Mouse (Mus musculus) lung, embryonic 15.5 days (tissue): Measurements from ENCODE around the gene Gtdc1. TPM values are rescaled to one million over a fixed set of nuclear protein-coding genes. Genes with fewer than 3 reads are reported as not detected.
A peak's percentile ranks its signal among the peaks of the same experiment; 100 is the strongest.

ENCODE experiments used
- ATAC-seq: fragments of 200-750 bp; cut with Nextera tagmentation; 2 replicates; pipeline ENCODE4 v1.8.0; 2017; ENCODE audit warnings: moderate number of reproducible peaks, borderline replicate concordance; ENCODE audit not compliant: low FRiP score, low TSS enrichment; ENCODE audit errors: extremely low read depth
- H3K27ac ChIP-seq: fragments of 300-500 bp; sonication (generic); 2 replicates; pipeline ENCODE4 v1.5.1; 2015; ENCODE audit warnings: moderate library complexity, mild to moderate bottlenecking, inconsistent platforms
- H3K27me3 ChIP-seq: fragments of 300-500 bp; sonication (generic); 2 replicates; pipeline ENCODE4 v1.6.1; 2015; ENCODE audit warnings: inconsistent platforms
- H3K36me3 ChIP-seq: fragments of 300-500 bp; sonication (generic); 2 replicates; pipeline ENCODE4 v1.6.1; 2015; ENCODE audit warnings: inconsistent platforms
- H3K4me1 ChIP-seq: fragments of 300-500 bp; sonication (generic); 2 replicates; pipeline ENCODE4 v1.6.1; 2015; ENCODE audit warnings: inconsistent platforms
- H3K4me2 ChIP-seq: fragments of 300-500 bp; sonication (generic); 2 replicates; pipeline ENCODE4 v1.6.1; 2015; ENCODE audit warnings: inconsistent platforms, mild to moderate bottlenecking, moderate library complexity
- H3K4me3 ChIP-seq: fragments of 300-500 bp; sonication (generic); 2 replicates; pipeline ENCODE4 v1.5.1; 2015; ENCODE audit warnings: mild to moderate bottlenecking, inconsistent platforms
- H3K9ac ChIP-seq: fragments of 300-500 bp; sonication (generic); 2 replicates; pipeline ENCODE4 v1.6.1; 2015; ENCODE audit warnings: inconsistent platforms
- H3K9me3 ChIP-seq: fragments of 300-500 bp; sonication (generic); 2 replicates; pipeline ENCODE4 v1.6.1; 2016; ENCODE audit warnings: inconsistent platforms
- WGBS: fragments of 180-500 bp; shearing (Covaris S2); methylation state at CpG from one replicate; pipeline ENCODE4 v1.1.7; 2015; 5-methylcytosine and 5-hydroxymethylcytosine counted together
- polyA plus RNA-seq: library from polyadenylated mRNA; unstranded; fragments of >200 nt; fragmentation: Nextera tagmentation; extraction: Ambion mirVana; gene quantifications from 2 replicates; pipeline ENCODE4 v1.2.1, GENCODE M21; 2015

Gtdc1 gene
- polyA plus RNA-seq, 1 experiment from 2014 or later = 13.1 TPM

- Histone ChIP-seq H3K4me1 (0 out of 2 replicates have a peak, but pooled peaks cover 6% of the 10 kb centered on the region), H3K9ac (peak overlapping the region; percentile 19; the same call in 1 of the 2 replicates), H3K36me3 (no peaks in the 10 kb centered on the region), H3K9me3 (no peaks in the 10 kb centered on the region), H3K4me2 (peak overlapping the region; percentile 15; the same call in 1 of the 2 replicates), H3K4me3 (no peak overlapping the region), H3K27ac (peak overlapping the region; percentile 92), H3K27me3 (no peaks in the 10 kb centered on the region)
- ATAC-seq = peak; percentile 41; the same call in 1 of the 2 replicates
- 40% methylated on average over 9 of the region's 9 CpGs for WGBS
Observed at GRCm38 (mm10) chr2:44571156-44571555, 356.3 kb downstream of the Gtdc1 start.

DNA sequence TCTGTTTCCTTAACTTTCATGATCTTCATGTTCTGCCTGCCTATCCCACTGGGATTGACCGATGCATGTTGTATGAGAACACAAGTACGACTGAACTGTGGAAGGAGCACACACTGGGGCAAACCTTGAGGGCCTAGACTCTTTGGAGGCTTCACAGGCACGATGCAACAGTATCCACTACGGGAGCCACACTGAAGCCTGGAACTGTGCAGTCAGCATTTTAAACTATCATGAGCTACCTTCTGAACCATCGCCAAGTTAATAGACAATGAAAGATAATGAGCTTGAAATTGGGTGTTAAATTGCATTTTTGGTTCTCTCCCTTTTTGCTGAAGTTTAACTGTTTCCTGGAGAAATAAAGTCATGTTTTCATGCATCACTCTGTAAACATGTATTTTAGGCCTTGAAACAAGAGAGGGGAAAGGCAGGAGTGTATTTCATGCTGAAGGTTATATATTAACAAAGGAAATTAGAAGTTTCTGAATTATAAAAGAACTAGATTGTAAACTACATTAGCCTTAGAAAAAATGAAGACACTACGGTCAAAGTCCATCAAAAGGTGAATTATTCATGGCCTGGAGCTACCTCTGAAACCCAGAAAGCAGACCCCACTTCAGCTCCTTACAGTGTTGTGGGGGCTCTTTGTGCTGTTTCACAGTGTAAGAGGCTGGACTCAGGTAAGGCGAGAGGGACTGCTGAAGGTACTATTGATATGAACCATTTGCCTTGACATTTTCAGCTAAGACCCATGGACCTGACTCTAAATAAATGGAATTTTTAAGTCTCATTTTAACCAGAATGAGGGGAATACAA lies 358.1 kb downstream of the Gtdc1 start:
- no peak overlapping the region for H3K4me3 ChIP-seq
- no peak overlapping the region for H3K4me2 ChIP-seq
- H3K36me3 ChIP-seq = no peaks in the 10 kb centered on the region
- peak overlapping the region; percentile 53; the same call in 1 of the 2 replicates for H3K27ac ChIP-seq
- no peaks in the 10 kb centered on the region for H3K27me3 ChIP-seq
- ATAC-seq = no peak
- WGBS = 67% methylated on average over 7 of the region's 7 CpGs
- no peaks in the 10 kb centered on the region for H3K9me3 ChIP-seq
- H3K9ac ChIP-seq = no peak overlapping the region
- 0 out of 2 replicates have a peak, but pooled peaks cover 6% of the 10 kb centered on the region for H3K4me1 ChIP-seq

GRCm38 (mm10) chr2:44564776-44565692 lies 362.4 kb downstream of the Gtdc1 start:
- no peaks in the 10 kb centered on the region for H3K36me3 ChIP-seq
- H3K4me3 ChIP-seq = no peak overlapping the region
- no peaks in the 10 kb centered on the region for H3K4me1 ChIP-seq
- no peaks in the 10 kb centered on the region for H3K9me3 ChIP-seq
- H3K4me2 ChIP-seq = no peak overlapping the region
- H3K27ac ChIP-seq = no peak overlapping the region
- no peaks in the 10 kb centered on the region for H3K27me3 ChIP-seq
- H3K9ac ChIP-seq = no peak overlapping the region
- no peak for ATAC-seq
- WGBS = 85% methylated on average over 16 of the region's 16 CpGs

DNA sequence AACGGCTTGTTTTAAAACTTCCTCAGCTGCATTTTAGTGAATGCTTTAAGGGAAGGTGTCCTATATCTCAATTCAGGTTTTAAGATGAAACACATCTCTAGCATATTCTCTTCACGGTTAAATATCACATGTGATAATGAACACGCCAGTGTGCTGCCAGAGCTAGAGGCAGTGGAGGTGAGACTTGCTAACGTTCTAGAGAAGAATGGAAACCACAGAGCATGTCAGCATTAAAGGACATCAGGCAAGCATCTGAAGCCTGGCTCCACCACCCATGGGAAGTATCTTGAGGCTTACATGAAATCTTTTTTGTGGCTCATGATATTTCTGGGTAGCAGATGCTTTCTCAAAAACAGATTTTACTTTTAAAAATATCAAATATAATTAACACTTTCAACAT lies 365.7 kb downstream of the Gtdc1 start:
- no peak overlapping the region for H3K27ac ChIP-seq
- 84% methylated on average over 4 of the region's 4 CpGs for WGBS
- ATAC-seq = no peak
- no peaks in the 10 kb centered on the region for H3K36me3 ChIP-seq
- H3K9me3 ChIP-seq = no peaks in the 10 kb centered on the region
- no peak overlapping the region for H3K9ac ChIP-seq
- H3K27me3 ChIP-seq = no peaks in the 10 kb centered on the region
- H3K4me3 ChIP-seq = no peak overlapping the region
- no peak overlapping the region for H3K4me2 ChIP-seq
- H3K4me1 ChIP-seq = peaks cover 13% of the 10 kb centered on the region

GRCm38 (mm10) chr2:44559242-44559944 lies 368.1 kb downstream of the Gtdc1 start:
- ATAC-seq = peak; percentile 68
- no peak overlapping the region for H3K4me3 ChIP-seq
- no peak overlapping the region for H3K9ac ChIP-seq
- H3K36me3 ChIP-seq = no peaks in the 10 kb centered on the region
- peak overlapping the region; percentile 94 for H3K27ac ChIP-seq
- 34% methylated on average over 6 of the region's 6 CpGs for WGBS
- peaks cover 18% of the 10 kb centered on the region for H3K4me1 ChIP-seq
- no peaks in the 10 kb centered on the region; the same call in 1 of the 2 replicates for H3K27me3 ChIP-seq
- H3K4me2 ChIP-seq = peak overlapping the region; percentile 45
- no peaks in the 10 kb centered on the region for H3K9me3 ChIP-seq

DNA sequence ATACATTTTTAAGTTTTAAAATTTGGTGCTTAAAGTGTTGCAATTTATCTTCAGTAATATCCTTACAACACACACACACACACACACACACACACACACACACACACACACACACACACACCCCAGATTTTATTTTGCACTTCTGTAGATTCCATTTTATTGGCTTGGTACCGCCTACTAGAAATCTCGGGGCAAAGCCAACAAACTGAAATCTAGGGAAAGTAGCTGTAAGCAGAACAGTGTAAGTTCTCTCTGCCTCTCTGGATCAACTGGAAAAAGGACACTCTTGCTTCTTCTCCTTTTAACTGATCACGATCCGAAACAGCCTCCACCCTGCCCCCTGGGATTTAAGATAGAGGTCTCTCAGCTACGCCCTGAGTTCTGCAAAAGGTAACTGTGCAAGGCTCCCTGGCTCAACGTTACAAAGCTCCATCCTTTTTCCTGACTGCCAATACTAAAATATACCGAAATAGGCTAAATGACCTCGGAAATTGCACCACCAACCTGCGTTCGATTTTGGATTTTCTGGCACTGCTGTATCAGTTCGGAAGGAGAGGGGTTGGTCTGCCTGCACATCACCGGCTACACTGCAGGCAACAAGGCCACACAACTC lies 369.7 kb downstream of the Gtdc1 start:
- Histone ChIP-seq H3K27me3 (no peaks in the 10 kb centered on the region; the same call in 1 of the 2 replicates), H3K27ac (peak overlapping the region; percentile 94), H3K4me1 (peaks cover 18% of the 10 kb centered on the region), H3K9ac (peak overlapping the region; percentile 29; the same call in 1 of the 2 replicates), H3K4me2 (peak overlapping the region; percentile 94), H3K4me3 (peak overlapping the region; percentile 18), H3K36me3 (no peaks in the 10 kb centered on the region), H3K9me3 (no peaks in the 10 kb centered on the region)
- no peak for ATAC-seq
- 38% methylated on average over 12 of the region's 12 CpGs for WGBS

- H3K9ac ChIP-seq = peak overlapping the region; percentile 62
- peak overlapping the region; percentile 94 for H3K27ac ChIP-seq
- H3K4me1 ChIP-seq = peaks cover 18% of the 10 kb centered on the region
- H3K27me3 ChIP-seq = no peaks in the 10 kb centered on the region; the same call in 1 of the 2 replicates
- H3K36me3 ChIP-seq = no peaks in the 10 kb centered on the region
- 2% methylated on average over 42 of the region's 42 CpGs for WGBS
- H3K4me3 ChIP-seq = peak overlapping the region; percentile 44
- H3K9me3 ChIP-seq = no peaks in the 10 kb centered on the region
- H3K4me2 ChIP-seq = peak overlapping the region; percentile 94
- ATAC-seq = peak; percentile 53; the same call in 1 of the 2 replicates
Observed at GRCm38 (mm10) chr2:44556861-44557592, 370.4 kb downstream of the Gtdc1 start.

GRCm38 (mm10) chr2:44554716-44555115 lies 372.7 kb downstream of the Gtdc1 start:
- peak overlapping the region; percentile 61; the same call in 1 of the 2 replicates for H3K27ac ChIP-seq
- 48% methylated on average over 3 of the region's 3 CpGs for WGBS
- H3K9me3 ChIP-seq = no peaks in the 10 kb centered on the region

DNA sequence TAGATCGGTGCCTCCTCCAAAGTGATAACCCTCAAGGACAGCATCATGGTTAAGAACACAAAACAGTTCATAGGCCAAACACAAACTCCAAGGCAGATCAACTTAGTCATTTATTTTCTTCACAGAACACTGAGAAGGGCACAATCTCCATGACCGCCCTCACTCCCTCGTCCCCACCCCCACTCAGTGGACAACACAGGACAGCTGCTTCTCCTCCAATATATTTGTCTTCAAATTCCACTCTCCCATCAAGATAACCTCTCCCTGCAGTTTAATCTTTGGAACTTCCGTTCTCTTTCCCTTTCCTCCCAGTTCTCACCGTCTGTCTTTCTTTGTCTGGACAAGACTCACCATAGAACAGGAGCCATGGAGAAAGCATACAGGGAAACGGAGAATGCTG lies 378.1 kb downstream of the Gtdc1 start:
- 56% methylated on average over 6 of the region's 6 CpGs for WGBS
- no peak overlapping the region for H3K4me2 ChIP-seq
- no peak for ATAC-seq
- H3K4me1 ChIP-seq = no peaks in the 10 kb centered on the region
- H3K36me3 ChIP-seq = no peaks in the 10 kb centered on the region
- H3K4me3 ChIP-seq = no peak overlapping the region
- H3K27ac ChIP-seq = no peak overlapping the region
- H3K27me3 ChIP-seq = no peaks in the 10 kb centered on the region
- H3K9ac ChIP-seq = no peak overlapping the region
- H3K9me3 ChIP-seq = no peaks in the 10 kb centered on the region

More at GRCm38 (mm10) chr2:44554716-44555115, 372.7 kb downstream of the Gtdc1 start:
- Histone ChIP-seq H3K4me3 (no peak overlapping the region), H3K27me3 (no peaks in the 10 kb centered on the region; the same call in 1 of the 2 replicates), H3K36me3 (no peaks in the 10 kb centered on the region), H3K9ac (no peak overlapping the region), H3K4me2 (no peak overlapping the region), H3K4me1 (peaks cover 18% of the 10 kb centered on the region)
- no peak for ATAC-seq

DNA sequence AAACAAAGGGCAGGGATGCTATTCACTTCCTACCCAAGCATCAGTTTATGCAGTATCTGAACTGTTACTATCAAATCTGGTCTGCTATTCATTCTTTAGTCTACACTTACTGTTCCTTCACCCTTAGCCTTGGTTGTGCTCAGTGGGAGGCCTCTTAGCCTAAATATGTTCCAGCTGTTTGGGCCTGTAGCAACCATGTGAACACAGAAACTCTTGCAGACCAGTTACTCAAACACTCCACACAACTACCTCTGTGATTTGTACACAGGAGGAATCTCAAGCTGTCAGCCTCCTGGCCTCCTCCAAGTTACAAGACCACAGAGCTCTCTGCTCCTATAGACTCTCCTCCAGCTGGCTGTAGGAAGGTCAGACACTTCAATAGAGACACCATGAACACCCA lies 384.7 kb downstream of the Gtdc1 start:
- H3K4me2 ChIP-seq = no peak overlapping the region
- no peak for ATAC-seq
- H3K4me3 ChIP-seq = no peak overlapping the region
- H3K36me3 ChIP-seq = no peaks in the 10 kb centered on the region
- no peak overlapping the region for H3K9ac ChIP-seq
- no peaks in the 10 kb centered on the region for H3K27me3 ChIP-seq
- no peak overlapping the region for H3K27ac ChIP-seq
- H3K9me3 ChIP-seq = no peaks in the 10 kb centered on the region
- H3K4me1 ChIP-seq = no peaks in the 10 kb centered on the region
